Mouse (Mus musculus): ENCODE measurements around the gene Rcsd1. TPM values are rescaled to one million over a fixed set of nuclear protein-coding genes. Genes with fewer than 3 reads are reported as not detected.

Gene Rcsd1
- polyA plus RNA-seq, 1 experiment from 2014 or later, result 111 TPM

GRCm38 (mm10) chr1:165653126-165653885, 56.3 kb downstream of the Rcsd1 start:
- Histone ChIP-seq H3K9me3 (replicated peaks; ENCODE audit: control insufficient read depth, low read length) (no peaks in the 10 kb centered on the region), H3K27me3 (ENCODE audit: control insufficient read depth, insufficient read depth, low read length) (no peaks in the 10 kb centered on the region), H3K9ac (ENCODE audit: low read length) (no peak overlapping the region), H3K4me2 (ENCODE audit: low read depth, low read length) (no peak overlapping the region), H3K36me3 (ENCODE audit: control insufficient read depth, insufficient read depth) (peaks cover 59% of the 10 kb centered on the region), H3K4me1 (ENCODE audit: control insufficient read depth, insufficient read depth, low read length) (peaks cover 14% of the 10 kb centered on the region), H3K4me3 (ENCODE audit: low read length) (no peak overlapping the region), H3K27ac (ENCODE audit: low read length) (no peak overlapping the region)
- WGBS, result 80% methylated on average over 14 of the region's 14 CpGs
- ATAC-seq (replicated peaks; ENCODE audit: extremely low read depth, insufficient read depth, low FRiP score), result no peak; the same call in 1 of the 2 replicates

GRCm38 (mm10) chr1:165652507-165652906, 57.0 kb downstream of the Rcsd1 start:
- WGBS, result 58% methylated on average over 2 of the region's 2 CpGs
- peaks cover 57% of the 10 kb centered on the region for H3K36me3 ChIP-seq (ENCODE audit: control insufficient read depth, insufficient read depth)
- H3K4me2 ChIP-seq (ENCODE audit: low read depth, low read length), result no peak overlapping the region
- H3K27me3 ChIP-seq (ENCODE audit: control insufficient read depth, insufficient read depth, low read length), result no peaks in the 10 kb centered on the region
- no peak overlapping the region for H3K9ac ChIP-seq (ENCODE audit: low read length)
- no peaks in the 10 kb centered on the region for H3K9me3 ChIP-seq (replicated peaks; ENCODE audit: control insufficient read depth, low read length)
- H3K4me3 ChIP-seq (ENCODE audit: low read length), result no peak overlapping the region
- H3K27ac ChIP-seq (ENCODE audit: low read length), result no peak overlapping the region
- H3K4me1 ChIP-seq (ENCODE audit: control insufficient read depth, insufficient read depth, low read length), result peaks cover 14% of the 10 kb centered on the region
- ATAC-seq (replicated peaks; ENCODE audit: extremely low read depth, insufficient read depth, low FRiP score), result no peak

- Histone ChIP-seq H3K9ac (ENCODE audit: low read length) (no peak overlapping the region), H3K36me3 (ENCODE audit: control insufficient read depth, insufficient read depth) (peaks cover 53% of the 10 kb centered on the region), H3K4me3 (ENCODE audit: low read length) (no peak overlapping the region), H3K27me3 (ENCODE audit: control insufficient read depth, insufficient read depth, low read length) (no peaks in the 10 kb centered on the region), H3K4me2 (ENCODE audit: low read depth, low read length) (no peak overlapping the region), H3K27ac (ENCODE audit: low read length) (0 out of 2 replicates have a peak overlapping the region, but pooled peaks have one; percentile 32), H3K4me1 (ENCODE audit: control insufficient read depth, insufficient read depth, low read length) (peaks cover 14% of the 10 kb centered on the region), H3K9me3 (replicated peaks; ENCODE audit: control insufficient read depth, low read length) (no peaks in the 10 kb centered on the region)
- ATAC-seq (replicated peaks; ENCODE audit: extremely low read depth, insufficient read depth, low FRiP score), result no peak
- 53% methylated on average over 5 of the region's 5 CpGs for WGBS
Observed at GRCm38 (mm10) chr1:165651158-165651557, 58.4 kb downstream of the Rcsd1 start.

GRCm38 (mm10) chr1:165645102-165645501, 64.5 kb downstream of the Rcsd1 start:
- WGBS, result 62% methylated on average over 4 of the region's 4 CpGs
- Histone ChIP-seq H3K4me3 (ENCODE audit: low read length) (no peak overlapping the region), H3K4me1 (ENCODE audit: control insufficient read depth, insufficient read depth, low read length) (peaks cover 11% of the 10 kb centered on the region; the same call in 1 of the 2 replicates), H3K9ac (ENCODE audit: low read length) (no peak overlapping the region), H3K9me3 (replicated peaks; ENCODE audit: control insufficient read depth, low read length) (no peaks in the 10 kb centered on the region), H3K27me3 (ENCODE audit: control insufficient read depth, insufficient read depth, low read length) (no peaks in the 10 kb centered on the region), H3K36me3 (ENCODE audit: control insufficient read depth, insufficient read depth) (peaks cover 22% of the 10 kb centered on the region), H3K27ac (ENCODE audit: low read length) (no peak overlapping the region), H3K4me2 (ENCODE audit: low read depth, low read length) (no peak overlapping the region)
- ATAC-seq (replicated peaks; ENCODE audit: extremely low read depth, insufficient read depth, low FRiP score), result no peak

- H3K4me1 ChIP-seq (ENCODE audit: control insufficient read depth, insufficient read depth, low read length), result peaks cover 14% of the 10 kb centered on the region
- ATAC-seq (replicated peaks; ENCODE audit: extremely low read depth, insufficient read depth, low FRiP score), result no peak
Observed at GRCm38 (mm10) chr1:165643735-165644134, 65.8 kb downstream of the Rcsd1 start.

GRCm38 (mm10) chr1:165642780-165643311, 66.7 kb downstream of the Rcsd1 start:
- under 1% methylated on average over 16 of the region's 16 CpGs for WGBS
- H3K36me3 ChIP-seq (ENCODE audit: control insufficient read depth, insufficient read depth), result 0 out of 2 replicates have a peak, but pooled peaks cover under 1% of the 10 kb centered on the region
- peaks cover 14% of the 10 kb centered on the region for H3K4me1 ChIP-seq (ENCODE audit: control insufficient read depth, insufficient read depth, low read length)
- H3K9ac ChIP-seq (ENCODE audit: low read length), result peak overlapping the region; percentile 94
- peak overlapping the region; percentile 97 for H3K27ac ChIP-seq (ENCODE audit: low read length)
- H3K9me3 ChIP-seq (replicated peaks; ENCODE audit: control insufficient read depth, low read length), result no peaks in the 10 kb centered on the region
- H3K4me3 ChIP-seq (ENCODE audit: low read length), result peak overlapping the region; percentile 97
- H3K4me2 ChIP-seq (ENCODE audit: low read depth, low read length), result peak overlapping the region; percentile 81
- H3K27me3 ChIP-seq (ENCODE audit: control insufficient read depth, insufficient read depth, low read length), result no peaks in the 10 kb centered on the region
- ATAC-seq (replicated peaks; ENCODE audit: extremely low read depth, insufficient read depth, low FRiP score), result peak; percentile 53

More at GRCm38 (mm10) chr1:165643735-165644134, 65.8 kb downstream of the Rcsd1 start:
- Histone ChIP-seq H3K27ac (ENCODE audit: low read length) (no peak overlapping the region), H3K4me2 (ENCODE audit: low read depth, low read length) (no peak overlapping the region), H3K27me3 (ENCODE audit: control insufficient read depth, insufficient read depth, low read length) (no peaks in the 10 kb centered on the region), H3K36me3 (ENCODE audit: control insufficient read depth, insufficient read depth) (peaks cover 9% of the 10 kb centered on the region), H3K9me3 (replicated peaks; ENCODE audit: control insufficient read depth, low read length) (no peaks in the 10 kb centered on the region), H3K9ac (ENCODE audit: low read length) (no peak overlapping the region), H3K4me3 (ENCODE audit: low read length) (no peak overlapping the region)
- WGBS, result 69% methylated on average over 5 of the region's 5 CpGs

- Histone ChIP-seq H3K9me3 (replicated peaks; ENCODE audit: control insufficient read depth, low read length) (no peaks in the 10 kb centered on the region), H3K4me2 (ENCODE audit: low read depth, low read length) (peak overlapping the region; percentile 81), H3K4me3 (ENCODE audit: low read length) (peak overlapping the region; percentile 97), H3K27ac (ENCODE audit: low read length) (peak overlapping the region; percentile 97), H3K4me1 (ENCODE audit: control insufficient read depth, insufficient read depth, low read length) (peaks cover 14% of the 10 kb centered on the region), H3K36me3 (ENCODE audit: control insufficient read depth, insufficient read depth) (no peaks in the 10 kb centered on the region), H3K9ac (ENCODE audit: low read length) (peak overlapping the region; percentile 94), H3K27me3 (ENCODE audit: control insufficient read depth, insufficient read depth, low read length) (no peaks in the 10 kb centered on the region)
- WGBS, result under 1% methylated on average over 75 of the region's 75 CpGs
- peak; percentile 81 for ATAC-seq (replicated peaks; ENCODE audit: extremely low read depth, insufficient read depth, low FRiP score)
Observed at GRCm38 (mm10) chr1:165641786-165642771, 67.5 kb downstream of the Rcsd1 start.

GRCm38 (mm10) chr1:165641271-165641771, 68.2 kb downstream of the Rcsd1 start:
- no peaks in the 10 kb centered on the region for H3K9me3 ChIP-seq (replicated peaks; ENCODE audit: control insufficient read depth, low read length)
- peaks cover 14% of the 10 kb centered on the region for H3K4me1 ChIP-seq (ENCODE audit: control insufficient read depth, insufficient read depth, low read length)
- peak overlapping the region; percentile 94 for H3K9ac ChIP-seq (ENCODE audit: low read length)
- peak overlapping the region; percentile 71 for H3K4me2 ChIP-seq (ENCODE audit: low read depth, low read length)
- H3K27me3 ChIP-seq (ENCODE audit: control insufficient read depth, insufficient read depth, low read length), result no peaks in the 10 kb centered on the region
- no peaks in the 10 kb centered on the region for H3K36me3 ChIP-seq (ENCODE audit: control insufficient read depth, insufficient read depth)
- H3K27ac ChIP-seq (ENCODE audit: low read length), result peak overlapping the region; percentile 87; the same call in 1 of the 2 replicates
- 6% methylated on average over 16 of the region's 16 CpGs for WGBS
- ATAC-seq (replicated peaks; ENCODE audit: extremely low read depth, insufficient read depth, low FRiP score), result peak; percentile 51
- peak overlapping the region; percentile 97 for H3K4me3 ChIP-seq (ENCODE audit: low read length)
